Comparison of ENCODE assay signal across 16 mouse cellular contexts in genomic region chr12:102154815-102155214, GRCm38 (mm10). TPM values are rescaled to one million over a fixed set of nuclear protein-coding genes. Genes with fewer than 3 reads are reported as not detected.
"Had no signal": no experiment of that assay in that cellular context is flagged by ENCODE, and none has a peak within 500 bp of the region (broad histone marks: within the 10 kb centered on the region; RNA-seq: fewer than 3 reads in every experiment).

No protein-coding gene starts in this region.

- ATAC-seq: inflammation-experienced regulatory T-cells, adult 6 months; intestine, postnatal 0 days; midbrain, embryonic 13.5 days had no signal

- H3K4me3 ChIP-seq: limb, embryonic 13.5 days; liver, embryonic 13.5 days; midbrain, embryonic 13.5 days; stomach, embryonic 15.5 days had no signal

- H3K9ac ChIP-seq: limb, embryonic 13.5 days; liver, embryonic 13.5 days; midbrain, embryonic 13.5 days; stomach, embryonic 15.5 days had no signal

- DNase-seq: kidney, adult 8-10 months; kidney, postnatal 36 days; left cerebral cortex, postnatal 4 days; liver, embryonic 13.5 days; lung, adult 2 months; lung, postnatal 36 days; right cerebral cortex, postnatal 14 days; thymus, adult 2 months; thymus, postnatal 25 days had no signal

- H3K9me3 ChIP-seq: limb, embryonic 13.5 days; liver, embryonic 13.5 days; midbrain, embryonic 13.5 days; stomach, embryonic 15.5 days had no signal

- H3K36me3 ChIP-seq: limb, embryonic 13.5 days; liver, embryonic 13.5 days; midbrain, embryonic 13.5 days; stomach, embryonic 15.5 days had no signal

- H3K27ac ChIP-seq: kidney, postnatal 0 days; limb, embryonic 13.5 days; liver, embryonic 13.5 days; midbrain, embryonic 13.5 days; stomach, embryonic 15.5 days had no signal

- H3K4me1 ChIP-seq: limb, embryonic 13.5 days; midbrain, embryonic 13.5 days; stomach, embryonic 15.5 days had no signal

- H3K4me2 ChIP-seq: limb, embryonic 13.5 days; liver, embryonic 13.5 days; midbrain, embryonic 13.5 days; stomach, embryonic 15.5 days had no signal

- H3K27me3 ChIP-seq: limb, embryonic 13.5 days; liver, embryonic 13.5 days; midbrain, embryonic 13.5 days; stomach, embryonic 15.5 days had no signal

RNA-seq across cellular contexts. Expression of gene Slc24a4, which starts 26.3 kb away (rescaled TPM):
- polyA plus RNA-seq: inflammation-experienced regulatory T-cells, adult 6 months; kidney, postnatal 0 days; spleen, adult 2 months had no signal
